Mouse (Mus musculus): Measurements from ENCODE around the gene Il1rn.

DNA sequence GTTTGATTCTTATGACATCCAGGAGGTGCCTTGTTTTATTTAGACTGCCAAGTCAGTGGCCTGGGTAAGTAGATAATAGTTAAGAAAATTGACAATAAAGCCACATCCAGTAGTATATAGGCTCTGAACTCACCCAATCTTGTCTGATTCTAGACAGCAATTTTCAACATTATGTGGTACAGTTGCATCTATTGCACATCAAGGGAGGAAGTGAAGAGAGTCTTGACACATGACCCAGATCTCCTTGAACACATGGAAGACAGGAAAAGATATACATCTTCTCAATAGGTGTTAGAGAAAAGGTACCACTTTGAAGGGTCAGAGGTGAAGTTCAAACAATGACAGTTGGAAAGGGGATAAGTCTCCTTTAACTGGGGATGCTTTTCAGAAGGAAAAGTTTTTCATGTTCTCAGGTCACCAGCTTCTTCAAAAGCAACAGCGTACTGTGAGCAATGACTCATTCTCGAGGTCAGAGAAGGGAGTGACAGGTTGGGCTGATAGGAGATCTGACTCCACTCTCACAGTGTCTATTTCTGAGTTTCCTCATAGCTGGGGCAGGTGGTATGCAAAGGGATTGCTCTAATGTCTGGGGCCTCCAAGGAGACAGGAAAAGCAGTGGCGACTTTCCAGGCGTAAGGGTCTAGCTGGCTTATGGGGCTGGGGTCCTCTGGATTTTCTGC is 18.6 kb upstream of the Il1rn start:
- no peak for TF ChIP-seq EP300 (IDR thresholded peaks at IDR 0.05; ENCODE audit: insufficient read depth, low read depth, low read length)
- TF ChIP-seq CTCF (IDR thresholded peaks at IDR 0.05; ENCODE audit: low read depth, low read length): no peak

Measured in ES-Bruce4 (cell line).